Mouse (Mus musculus) CD4-positive, CD25-positive, alpha-beta regulatory T cell, adult 4 months (primary cell): ENCODE data around the gene Usp8. TPM values are rescaled to one million over a fixed set of nuclear protein-coding genes. Genes with fewer than 3 reads are reported as not detected.

ENCODE experiments used
- ATAC-seq: one replicate; pipeline ENCODE4 v1.8.0; 2017
- polyA plus RNA-seq, 2 experiments: library from polyadenylated mRNA; unstranded; fragments of 100-300 nt; shearing (Covaris generic); gene quantifications; one replicate each; pipeline ENCODE4 v1.2.1; 2017

Gene Usp8
- 10 to 100 TPM; 38.8 to 52.2 TPM for polyA plus RNA-seq

- peak; percentile 96 for ATAC-seq
These were observed at the start of gene Usp8 for GRCm38 (mm10) chr2:126706759-126707437. Gene Usp8, plus strand, starts transcription at chr2:126707328.

- peak; percentile 70 for ATAC-seq
These were observed 43.6 kb upstream of the Usp8 start for GRCm38 (mm10) chr2:126663481-126663880.

- peak; percentile 70 for ATAC-seq
These were observed 41.1 kb upstream of the Usp8 start for GRCm38 (mm10) chr2:126665984-126666383.

GRCm38 (mm10) chr2:126668621-126669252 is 38.4 kb upstream of the Usp8 start:
- no peak for ATAC-seq

GRCm38 (mm10) chr2:126673317-126674242 is 33.5 kb upstream of the Usp8 start:
- peak; percentile 29 for ATAC-seq

- peak; percentile 24 for ATAC-seq
These were observed 32.5 kb upstream of the Usp8 start for GRCm38 (mm10) chr2:126674441-126675168.

- ATAC-seq, result peak; percentile 70
These were observed 31.7 kb upstream of the Usp8 start for GRCm38 (mm10) chr2:126675169-126676121.

- ATAC-seq, result no peak
These were observed 31.0 kb upstream of the Usp8 start, which contains the start of gene Gabpb1 for GRCm38 (mm10) chr2:126676122-126676515. Gene Gabpb1, minus strand, starts transcription at chr2:126676337.

GRCm38 (mm10) chr2:126677366-126677765 is 29.8 kb upstream of the Usp8 start:
- ATAC-seq, result no peak

- no peak for ATAC-seq
These were observed 24.8 kb upstream of the Usp8 start for GRCm38 (mm10) chr2:126682333-126682732.

GRCm38 (mm10) chr2:126682937-126683336 is 24.2 kb upstream of the Usp8 start:
- ATAC-seq, result no peak

- ATAC-seq, result no peak
These were observed 15.8 kb upstream of the Usp8 start for GRCm38 (mm10) chr2:126691290-126691689.

- no peak for ATAC-seq
These were observed 11.8 kb upstream of the Usp8 start for GRCm38 (mm10) chr2:126695285-126695684.

- no peak for ATAC-seq
These were observed 281 bp downstream of the Usp8 start for GRCm38 (mm10) chr2:126707438-126707779.

GRCm38 (mm10) chr2:126708361-126708760 is 1.2 kb downstream of the Usp8 start:
- no peak for ATAC-seq

GRCm38 (mm10) chr2:126712526-126712925 is 5.4 kb downstream of the Usp8 start:
- ATAC-seq, result no peak

GRCm38 (mm10) chr2:126712950-126713349 is 5.8 kb downstream of the Usp8 start:
- ATAC-seq, result no peak

GRCm38 (mm10) chr2:126729207-126729606 is 22.1 kb downstream of the Usp8 start:
- ATAC-seq, result no peak

- ATAC-seq, result no peak
These were observed 23.4 kb downstream of the Usp8 start for GRCm38 (mm10) chr2:126730502-126730901.

- no peak for ATAC-seq
These were observed 28.4 kb downstream of the Usp8 start for GRCm38 (mm10) chr2:126735339-126736073.

- no peak for ATAC-seq
These were observed 33.2 kb downstream of the Usp8 start for GRCm38 (mm10) chr2:126740314-126740713.
